Mouse (Mus musculus): ENCODE measurements around the gene D330020A13Rik.

D330020A13Rik gene

DNA sequence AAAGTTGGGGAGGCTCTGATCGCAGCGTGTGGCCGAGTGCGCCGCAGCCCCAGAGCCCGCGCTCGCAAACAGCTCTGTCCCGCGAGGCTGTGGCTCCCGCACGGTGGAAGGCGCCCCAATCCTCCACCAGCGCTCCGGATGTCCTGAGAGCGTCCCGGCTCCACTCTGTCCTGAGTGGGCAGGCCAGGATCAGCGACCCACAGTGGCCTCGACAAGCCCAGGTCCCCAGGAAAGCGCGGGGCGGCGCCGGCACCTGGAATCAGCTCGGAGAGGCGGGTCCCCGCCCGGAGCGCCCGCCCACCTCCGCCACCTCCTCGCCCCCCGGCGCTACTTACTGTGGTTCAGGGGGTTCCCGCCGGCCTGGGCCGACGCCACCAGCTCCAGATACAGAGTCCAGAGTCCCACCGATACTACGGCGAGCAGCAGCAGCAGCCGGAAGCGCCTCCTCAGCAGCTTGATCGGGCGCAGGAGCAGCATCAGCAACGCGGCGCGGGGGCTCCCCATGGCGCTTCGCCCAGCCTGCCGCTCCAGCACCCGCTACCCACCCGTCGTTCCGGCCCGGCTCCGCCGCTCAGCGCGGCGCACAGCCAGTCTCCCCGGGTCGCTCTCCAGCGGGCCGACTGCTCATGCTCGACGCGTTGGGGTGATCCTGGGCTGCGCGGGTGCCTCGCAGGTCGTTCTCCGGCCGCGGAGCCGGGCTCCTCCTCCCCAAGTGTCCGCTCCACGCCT, at the start of gene D330020A13Rik, which contains the start of gene B4galnt3:
D330020A13Rik (plus strand) TSS at position 309 of the 729 bp plus-strand sequence.
B4galnt3 (minus strand) TSS at position 504 of the 729 bp plus-strand sequence.
- DNase-seq (ENCODE audit: low spot score in 2 of 2), result peak in 1 of 2 experiments; percentile 38

- DNase-seq (ENCODE audit: low spot score in 2 of 2), result no peak
Measured at GRCm38 (mm10) chr6:120246676-120247075, 47.5 kb upstream of the D330020A13Rik start.

DNA sequence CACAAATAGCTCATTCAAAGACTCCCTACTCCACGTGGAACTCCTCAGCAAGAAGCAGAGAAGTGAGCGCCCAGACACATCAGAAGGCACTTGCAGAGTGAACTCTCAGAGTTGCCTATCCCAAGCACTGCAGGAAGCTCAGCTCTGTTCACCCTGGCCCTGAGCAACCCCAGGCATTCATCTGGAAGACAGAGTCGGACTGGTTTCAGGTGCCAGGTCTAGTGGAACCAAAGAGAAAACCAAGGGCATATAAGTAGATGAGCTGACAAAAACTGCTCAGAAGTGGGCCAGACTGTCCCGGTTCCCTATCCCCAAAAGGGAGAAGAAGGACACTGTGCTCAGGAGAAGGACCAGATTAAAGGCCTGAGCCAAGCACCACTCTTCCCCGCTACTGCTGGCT, 44.3 kb upstream of the D330020A13Rik start:
- DNase-seq (ENCODE audit: low spot score in 2 of 2), result no peak

GRCm38 (mm10) chr6:120251010-120251409, 43.2 kb upstream of the D330020A13Rik start:
- no peak for DNase-seq (ENCODE audit: low spot score in 2 of 2)

GRCm38 (mm10) chr6:120252741-120253140, 41.4 kb upstream of the D330020A13Rik start:
- DNase-seq (ENCODE audit: low spot score in 2 of 2), result no peak

DNA sequence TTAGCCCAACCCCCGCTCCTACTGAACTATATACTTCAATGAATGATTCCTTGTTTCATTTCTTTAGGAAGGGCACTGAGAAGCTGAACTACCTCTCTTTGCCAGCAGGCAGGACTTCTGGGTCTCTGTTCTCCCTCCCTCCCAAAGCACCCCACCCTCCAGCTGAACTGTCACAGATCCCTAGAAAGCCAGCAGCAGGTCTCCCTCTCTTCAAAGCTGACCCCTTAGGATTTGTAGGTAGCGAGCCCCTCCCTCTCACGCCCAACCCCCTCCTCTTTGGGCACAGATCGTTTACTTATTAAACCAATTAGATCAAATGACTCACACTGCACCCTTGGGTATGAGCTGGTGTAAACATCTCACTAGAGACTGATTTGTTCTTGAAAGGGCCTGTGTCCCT, 39.5 kb upstream of the D330020A13Rik start:
- DNase-seq (ENCODE audit: low spot score in 2 of 2), result no peak

GRCm38 (mm10) chr6:120255144-120255543, 39.0 kb upstream of the D330020A13Rik start:
- no peak for DNase-seq (ENCODE audit: low spot score in 2 of 2)

- DNase-seq (ENCODE audit: low spot score in 2 of 2), result no peak
Measured at GRCm38 (mm10) chr6:120255701-120256100, 38.5 kb upstream of the D330020A13Rik start.

DNA sequence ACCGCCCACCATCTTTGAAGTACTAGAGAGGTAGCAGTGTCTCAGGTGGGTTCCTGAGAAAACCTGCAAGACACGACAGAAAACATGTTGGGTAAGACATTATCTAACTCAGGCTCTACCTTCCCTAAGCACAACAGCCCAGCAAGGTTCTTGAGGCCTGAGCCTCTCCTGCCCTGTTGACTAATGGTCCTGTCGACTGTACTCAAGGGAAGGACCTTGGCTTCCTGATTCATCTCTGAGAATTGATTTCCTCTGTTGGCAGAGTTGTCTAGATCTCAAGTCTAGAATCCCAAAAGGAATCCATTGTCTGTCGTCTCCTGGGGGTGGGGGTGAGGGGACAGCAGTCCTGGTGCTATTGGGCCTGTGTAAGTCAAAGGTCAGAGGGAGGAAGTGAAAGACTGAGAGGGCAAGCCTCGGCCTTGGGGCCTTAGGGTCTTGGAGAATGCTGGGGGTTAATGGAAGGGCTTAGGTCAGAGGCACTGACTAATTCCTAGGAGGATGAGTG, 37.7 kb upstream of the D330020A13Rik start:
- no peak for DNase-seq (ENCODE audit: low spot score in 2 of 2)

GRCm38 (mm10) chr6:120259481-120259880, 34.7 kb upstream of the D330020A13Rik start:
- DNase-seq (ENCODE audit: low spot score in 2 of 2), result no peak

- DNase-seq (ENCODE audit: low spot score in 2 of 2), result no peak
Measured at GRCm38 (mm10) chr6:120262886-120263531, 31.2 kb upstream of the D330020A13Rik start.

- no peak for DNase-seq (ENCODE audit: low spot score in 2 of 2)
Measured at GRCm38 (mm10) chr6:120263608-120264007, 30.6 kb upstream of the D330020A13Rik start.

DNA sequence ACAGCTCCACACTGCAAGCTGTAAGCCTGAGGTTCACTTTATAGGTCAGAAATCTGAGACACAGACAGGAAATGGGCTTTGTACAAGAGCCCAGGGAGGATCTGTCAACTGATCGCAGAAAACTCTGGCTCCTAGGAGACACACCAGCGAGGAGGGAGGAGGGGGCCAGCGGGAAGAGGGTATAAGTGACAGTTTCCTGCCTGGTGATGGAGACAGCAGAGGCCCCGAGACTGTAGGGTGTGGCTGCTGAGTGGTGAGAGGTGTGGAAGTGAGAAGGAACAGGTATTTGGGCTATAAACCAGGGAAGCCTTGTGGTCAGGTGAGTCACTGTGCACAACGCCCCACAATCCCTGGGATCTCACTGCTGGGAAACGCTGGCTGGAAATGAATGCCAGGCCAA, 30.0 kb upstream of the D330020A13Rik start:
- DNase-seq (ENCODE audit: low spot score in 2 of 2), result no peak

- no peak for DNase-seq (ENCODE audit: low spot score in 2 of 2)
Measured at GRCm38 (mm10) chr6:120274181-120274580, 20.0 kb upstream of the D330020A13Rik start.

DNA sequence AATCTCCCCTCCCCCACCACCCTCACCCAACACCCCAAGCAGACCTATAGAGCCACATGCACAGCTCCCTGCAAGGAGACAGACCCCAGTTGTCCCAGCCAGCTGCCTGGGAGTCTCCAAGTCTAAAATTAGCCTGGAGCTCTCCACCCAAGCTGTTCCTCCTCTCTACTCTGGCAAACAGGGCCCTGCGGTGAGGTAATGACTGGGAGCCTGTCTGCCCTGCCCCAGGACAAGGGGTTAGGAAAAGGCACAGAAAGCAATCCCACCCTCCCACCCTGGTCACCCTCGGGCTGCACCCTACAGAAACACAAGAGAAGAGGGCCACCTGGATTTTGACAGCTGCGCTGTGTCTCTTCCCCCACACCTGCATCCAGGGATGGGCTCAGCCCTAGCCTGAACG, 19.3 kb upstream of the D330020A13Rik start:
- no peak for DNase-seq (ENCODE audit: low spot score in 2 of 2)

GRCm38 (mm10) chr6:120275301-120275700, 18.9 kb upstream of the D330020A13Rik start:
- DNase-seq (ENCODE audit: low spot score in 2 of 2), result no peak

- no peak for DNase-seq (ENCODE audit: low spot score in 2 of 2)
Measured at GRCm38 (mm10) chr6:120276874-120277449, 17.2 kb upstream of the D330020A13Rik start.

GRCm38 (mm10) chr6:120287279-120287678, 6.9 kb upstream of the D330020A13Rik start:
- DNase-seq (ENCODE audit: low spot score in 2 of 2), result no peak

DNA sequence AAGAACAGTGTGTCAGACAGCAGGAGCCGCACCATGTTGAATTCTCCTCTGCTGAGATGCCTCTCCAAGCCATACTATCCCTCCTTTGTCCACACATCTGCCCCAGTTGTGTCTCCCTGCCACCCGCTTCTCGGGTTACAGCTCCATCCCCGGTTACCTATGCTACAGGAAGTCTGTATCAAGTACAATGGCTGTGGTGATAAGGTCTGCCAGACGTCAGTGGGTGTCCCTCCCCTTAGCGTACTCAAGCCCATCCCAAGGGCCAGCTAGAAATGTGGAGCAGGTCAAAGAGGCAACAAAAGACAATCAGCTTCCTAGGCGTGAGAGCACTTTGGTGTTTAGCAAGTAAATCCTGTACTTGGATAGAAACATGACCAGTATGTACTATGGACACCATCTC, 5.6 kb upstream of the D330020A13Rik start:
- no peak for DNase-seq (ENCODE audit: low spot score in 2 of 2)

GRCm38 (mm10) chr6:120289430-120289829, 4.7 kb upstream of the D330020A13Rik start:
- no peak for DNase-seq (ENCODE audit: low spot score in 2 of 2)

- DNase-seq (ENCODE audit: low spot score in 2 of 2), result no peak
Measured at GRCm38 (mm10) chr6:120291396-120292009, 2.7 kb upstream of the D330020A13Rik start.

DNA sequence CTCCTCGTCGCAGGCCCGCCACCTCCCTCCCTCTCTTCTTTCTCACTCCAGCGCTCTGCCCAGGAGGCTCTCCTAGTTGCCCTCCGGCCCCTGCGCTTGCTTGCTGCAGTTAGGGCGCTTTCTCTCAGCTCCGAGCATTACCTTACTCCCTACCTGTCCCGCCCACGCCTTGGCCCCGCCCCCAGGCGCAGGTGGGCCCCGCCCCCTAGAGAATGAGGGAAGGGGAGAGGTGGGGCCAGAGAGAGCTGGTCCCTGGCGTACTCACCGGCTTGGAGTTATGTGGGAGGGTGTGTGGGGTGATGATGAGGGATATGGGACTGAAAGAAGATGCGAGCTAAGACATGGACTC, 595 bp downstream of the D330020A13Rik start:
- no peak for DNase-seq (ENCODE audit: low spot score in 2 of 2)

Measured in frontal cortex, postnatal 14 days (tissue).